Mouse (Mus musculus) lung, adult 2 months (tissue): ENCODE data around the gene Slc41a3. TPM values are rescaled to one million over a fixed set of nuclear protein-coding genes. Genes with fewer than 3 reads are reported as not detected.

Experiments used
- DNase-seq: peaks from one replicate; pipeline ENCODE4 v3.0.0; 2022
- H3K4me1 ChIP-seq: fragments of 200-500 bp; 2 replicates; pipeline ENCODE4 v1.6.1; 2011; ENCODE audit warnings: low read length; ENCODE audit not compliant: control insufficient read depth, insufficient read depth
- H3K4me3 ChIP-seq: fragments of 200-500 bp; replicated peaks from 2 replicates; pipeline ENCODE3; 2011; ENCODE audit warnings: low read depth, mild to moderate bottlenecking, control low read depth, low read length; ENCODE audit errors: extremely low read depth
- CTCF ChIP-seq: fragments of 200-500 bp; IDR thresholded peaks from 2 replicates; pipeline ENCODE4 v1.5.1; 2011; ENCODE audit warnings: mild to moderate bottlenecking, low read length, control low read depth; ENCODE audit not compliant: insufficient read depth
- POLR2A ChIP-seq: fragments of 200-500 bp; IDR thresholded peaks from 2 replicates; pipeline ENCODE4 v1.6.1; 2011; ENCODE audit warnings: low read depth, mild to moderate bottlenecking, control low read depth, low read length, borderline replicate concordance; ENCODE audit errors: extremely low read depth
- WGBS: fragments of 180-500 bp; shearing (Covaris S2); methylation state at CpG from one replicate; pipeline ENCODE4 v1.1.7; 2018; 5-methylcytosine and 5-hydroxymethylcytosine counted together
- polyA plus RNA-seq: library from polyadenylated mRNA; depleted of rRNA; stranded (reverse); fragments of >200 nt; gene quantifications from 2 replicates; pipeline ENCODE4 v1.2.3, GENCODE M21; 2012

Slc41a3 gene
- polyA plus RNA-seq, 1 experiment, result 13.8 TPM

- TF ChIP-seq CTCF, result peak; percentile 95
- no peak for TF ChIP-seq POLR2A
- 39% methylated on average over 7 of the region's 7 CpGs for WGBS
- peak; percentile 56 for DNase-seq
- Histone ChIP-seq H3K4me3 (no peak overlapping the region), H3K4me1 (peaks cover 2% of the 10 kb centered on the region; the same call in 1 of the 2 replicates)
Observed at GRCm38 (mm10) chr6:90606538-90606937, 2.0 kb downstream of the Slc41a3 start.

GRCm38 (mm10) chr6:90607196-90607595 lies 2.7 kb downstream of the Slc41a3 start:
- TF ChIP-seq CTCF, result peak; percentile 94
- no peak for TF ChIP-seq POLR2A
- peaks cover 2% of the 10 kb centered on the region; the same call in 1 of the 2 replicates for H3K4me1 ChIP-seq
- peak; percentile 64 for DNase-seq
- H3K4me3 ChIP-seq, result no peak overlapping the region
- WGBS, result 16% methylated on average over 5 of the region's 5 CpGs

- 69% methylated on average over 6 of the region's 6 CpGs for WGBS
- DNase-seq, result no peak
- no peak for TF ChIP-seq POLR2A
- TF ChIP-seq CTCF, result peak; percentile 38; the same call in 1 of the 2 replicates
- Histone ChIP-seq H3K4me3 (no peak overlapping the region), H3K4me1 (peaks cover 2% of the 10 kb centered on the region; the same call in 1 of the 2 replicates)
Observed at GRCm38 (mm10) chr6:90608186-90608585, 3.7 kb downstream of the Slc41a3 start.

DNA sequence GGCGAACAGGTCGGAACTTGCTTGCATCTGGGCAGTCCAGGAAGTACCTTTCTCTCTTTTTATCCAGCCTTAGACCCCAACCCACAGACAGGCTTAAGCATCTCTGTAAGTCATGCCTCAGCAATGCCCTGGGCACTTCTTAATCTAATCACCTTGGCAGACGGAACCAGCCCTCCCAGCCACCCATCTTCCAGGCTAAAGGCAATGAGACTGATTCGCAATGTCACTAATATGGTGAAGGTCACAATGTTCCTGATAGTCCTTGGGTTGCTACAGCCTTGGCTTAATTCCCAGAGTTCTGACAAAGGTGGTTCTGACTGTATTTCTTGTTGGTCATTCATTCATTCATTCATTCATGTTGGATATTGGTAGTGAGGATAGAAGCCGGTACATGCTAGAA lies 5.7 kb downstream of the Slc41a3 start:
- no peak for TF ChIP-seq POLR2A
- no peak for TF ChIP-seq CTCF
- Histone ChIP-seq H3K4me1 (peaks cover 2% of the 10 kb centered on the region; the same call in 1 of the 2 replicates), H3K4me3 (no peak overlapping the region)
- WGBS, result 97% methylated on average over 5 of the region's 5 CpGs
- DNase-seq, result no peak

DNA sequence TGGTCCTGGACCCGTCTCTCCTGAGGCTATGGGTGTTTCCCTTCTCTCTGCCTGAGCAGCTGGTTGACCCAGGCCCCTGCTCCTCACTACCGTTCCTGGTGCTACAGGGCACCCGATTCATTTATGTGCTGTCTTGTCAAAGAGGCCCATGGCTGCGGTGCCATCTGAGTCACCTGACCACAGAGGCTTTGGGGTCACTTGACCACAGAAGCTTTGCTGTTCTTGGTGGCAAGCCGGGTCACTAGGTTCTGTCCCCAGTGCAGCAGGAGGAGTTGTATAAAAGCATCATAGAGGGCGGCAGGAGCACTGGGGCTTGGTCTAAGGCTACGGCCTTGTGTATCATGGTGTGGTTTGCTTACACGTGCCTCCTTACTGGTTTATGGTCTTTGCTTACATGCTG lies 8.8 kb downstream of the Slc41a3 start:
- TF ChIP-seq POLR2A (no peak), CTCF (no peak)
- H3K4me3 ChIP-seq, result no peak overlapping the region
- H3K4me1 ChIP-seq, result no peaks in the 10 kb centered on the region; the same call in 1 of the 2 replicates
- 85% methylated on average over 8 of the region's 8 CpGs for WGBS
- no peak for DNase-seq

- H3K4me3 ChIP-seq, result no peak overlapping the region
- no peak for TF ChIP-seq CTCF
- no peak for TF ChIP-seq POLR2A
- DNase-seq, result no peak
- H3K4me1 ChIP-seq, result peaks cover 6% of the 10 kb centered on the region
- whole genome bisulfite sequencing, result 69% methylated on average over 7 of the region's 7 CpGs
Observed at GRCm38 (mm10) chr6:90615362-90615761, 10.8 kb downstream of the Slc41a3 start.

DNA sequence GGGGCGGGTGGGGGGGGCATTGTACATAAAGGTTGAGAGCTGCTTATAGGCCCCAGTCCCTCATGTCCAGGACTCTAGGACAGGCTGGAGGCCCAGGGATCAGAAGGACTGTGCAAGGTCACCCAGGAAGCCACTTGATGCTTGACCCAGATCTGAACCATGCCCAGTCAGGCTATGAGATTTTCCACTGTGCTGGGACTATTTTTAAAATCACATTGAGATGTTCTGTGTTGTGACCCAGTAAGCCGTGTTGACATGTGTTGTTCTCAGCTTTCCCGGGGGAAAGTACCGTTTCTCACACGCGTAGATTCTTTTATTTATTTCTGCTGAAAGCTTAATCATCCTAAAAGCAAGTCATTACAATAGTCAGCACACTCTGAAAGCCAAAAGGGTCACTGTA lies 11.5 kb downstream of the Slc41a3 start:
- peaks cover 10% of the 10 kb centered on the region for H3K4me1 ChIP-seq
- H3K4me3 ChIP-seq, result no peak overlapping the region
- 74% methylated on average over 6 of the region's 6 CpGs for WGBS
- TF ChIP-seq CTCF (no peak), POLR2A (no peak)
- DNase-seq, result no peak

GRCm38 (mm10) chr6:90616481-90616880 lies 12.0 kb downstream of the Slc41a3 start:
- Histone ChIP-seq H3K4me3 (no peak overlapping the region), H3K4me1 (peaks cover 14% of the 10 kb centered on the region)
- no peak for DNase-seq
- no peak for TF ChIP-seq CTCF
- no peak for TF ChIP-seq POLR2A
- WGBS, result 86% methylated on average over 6 of the region's 6 CpGs

- no peak for DNase-seq
- peaks cover 14% of the 10 kb centered on the region for H3K4me1 ChIP-seq
- WGBS, result 45% methylated on average over 4 of the region's 4 CpGs
- no peak overlapping the region for H3K4me3 ChIP-seq
- no peak for TF ChIP-seq CTCF
- no peak for TF ChIP-seq POLR2A
Observed at GRCm38 (mm10) chr6:90618274-90618673, 13.7 kb downstream of the Slc41a3 start.

GRCm38 (mm10) chr6:90618821-90619636 lies 14.5 kb downstream of the Slc41a3 start:
- DNase-seq, result no peak
- WGBS, result 51% methylated on average over 19 of the region's 19 CpGs
- no peak for TF ChIP-seq CTCF
- TF ChIP-seq POLR2A, result no peak
- H3K4me3 ChIP-seq, result no peak overlapping the region
- H3K4me1 ChIP-seq, result peaks cover 14% of the 10 kb centered on the region
